Mouse (Mus musculus) heart, embryonic 16.5 days (tissue): ENCODE data around the gene Nedd8. TPM values are rescaled to one million over a fixed set of nuclear protein-coding genes. Genes with fewer than 3 reads are reported as not detected.

ENCODE experiments used
- ATAC-seq: fragments of 200-750 bp; cut with Nextera tagmentation; replicated peaks from 2 replicates; pipeline ENCODE4 v1.8.0; 2017; ENCODE audit warnings: moderate number of reproducible peaks; ENCODE audit not compliant: insufficient read depth, low FRiP score; ENCODE audit errors: extremely low read depth
- H3K27ac ChIP-seq: fragments of 300-500 bp; sonication (generic); 2 replicates; pipeline ENCODE4 v1.5.1; 2014; ENCODE audit warnings: mild to moderate bottlenecking, low read length, control low read depth, moderate library complexity
- H3K27me3 ChIP-seq: fragments of 300-500 bp; sonication (generic); 2 replicates; pipeline ENCODE4 v1.6.1; 2014; ENCODE audit warnings: low read length, mixed read lengths; ENCODE audit not compliant: control insufficient read depth, insufficient read depth
- H3K36me3 ChIP-seq: fragments of 300-500 bp; sonication (generic); 2 replicates; pipeline ENCODE4 v1.6.1; 2014; ENCODE audit not compliant: control insufficient read depth, insufficient read depth
- H3K4me1 ChIP-seq: fragments of 300-500 bp; sonication (generic); 2 replicates; pipeline ENCODE4 v1.6.1; 2014; ENCODE audit warnings: low read length, mixed read lengths; ENCODE audit not compliant: control insufficient read depth, insufficient read depth
- H3K4me2 ChIP-seq: fragments of 300-500 bp; sonication (generic); 2 replicates; pipeline ENCODE4 v1.6.1; 2014; ENCODE audit warnings: low read depth, mild to moderate bottlenecking, control low read depth, low read length
- H3K4me3 ChIP-seq: fragments of 300-500 bp; sonication (generic); 2 replicates; pipeline ENCODE4 v1.5.1; 2014; ENCODE audit warnings: mild to moderate bottlenecking, control low read depth, low read length
- H3K9ac ChIP-seq: fragments of 300-500 bp; sonication (generic); 2 replicates; pipeline ENCODE4 v1.6.1; 2014; ENCODE audit warnings: low read length, control low read depth
- H3K9me3 ChIP-seq: fragments of 300-500 bp; sonication (generic); replicated peaks from 2 replicates; pipeline ENCODE4 v1.6.1; 2016; ENCODE audit warnings: low read length; ENCODE audit not compliant: control insufficient read depth
- WGBS: fragments of 180-500 bp; shearing (Covaris S2); extraction: QIAGEN DNeasy Blood & Tissue Kit; methylation state at CpG from one replicate; pipeline ENCODE4 v1.1.7; 2014; 5-methylcytosine and 5-hydroxymethylcytosine counted together
- polyA plus RNA-seq: library from polyadenylated mRNA; unstranded; fragments of >200 nt; fragmentation: Nextera tagmentation; extraction: Ambion mirVana; gene quantifications from 2 replicates; pipeline ENCODE4 v1.2.1, GENCODE M21; 2015

Nedd8 gene
- polyA plus RNA-seq, 1 experiment from 2014 or later: 444 TPM

GRCm38 (mm10) chr14:55634874-55635522, 36.9 kb downstream of the Nedd8 start:
- H3K27me3 ChIP-seq: no peaks in the 10 kb centered on the region
- H3K9me3 ChIP-seq: no peaks in the 10 kb centered on the region
- H3K4me2 ChIP-seq: peak overlapping the region; percentile 89
- peaks cover 71% of the 10 kb centered on the region for H3K36me3 ChIP-seq
- peak; percentile 31 for ATAC-seq
- H3K4me3 ChIP-seq: peak overlapping the region; percentile 81
- H3K27ac ChIP-seq: peak overlapping the region; percentile 69
- peaks cover 11% of the 10 kb centered on the region for H3K4me1 ChIP-seq
- WGBS: 3% methylated on average over 23 of the region's 23 CpGs
- peak overlapping the region; percentile 84 for H3K9ac ChIP-seq

- H3K4me2 ChIP-seq: no peak overlapping the region
- 54% methylated on average over 5 of the region's 5 CpGs for WGBS
- H3K27me3 ChIP-seq: no peaks in the 10 kb centered on the region
- H3K9ac ChIP-seq: no peak overlapping the region
- H3K4me3 ChIP-seq: no peak overlapping the region
- no peak overlapping the region for H3K27ac ChIP-seq
- no peaks in the 10 kb centered on the region for H3K4me1 ChIP-seq
- no peaks in the 10 kb centered on the region for H3K9me3 ChIP-seq
- no peak for ATAC-seq
- H3K36me3 ChIP-seq: peaks cover 84% of the 10 kb centered on the region
Measured at GRCm38 (mm10) chr14:55629312-55629711, 42.6 kb downstream of the Nedd8 start.

DNA sequence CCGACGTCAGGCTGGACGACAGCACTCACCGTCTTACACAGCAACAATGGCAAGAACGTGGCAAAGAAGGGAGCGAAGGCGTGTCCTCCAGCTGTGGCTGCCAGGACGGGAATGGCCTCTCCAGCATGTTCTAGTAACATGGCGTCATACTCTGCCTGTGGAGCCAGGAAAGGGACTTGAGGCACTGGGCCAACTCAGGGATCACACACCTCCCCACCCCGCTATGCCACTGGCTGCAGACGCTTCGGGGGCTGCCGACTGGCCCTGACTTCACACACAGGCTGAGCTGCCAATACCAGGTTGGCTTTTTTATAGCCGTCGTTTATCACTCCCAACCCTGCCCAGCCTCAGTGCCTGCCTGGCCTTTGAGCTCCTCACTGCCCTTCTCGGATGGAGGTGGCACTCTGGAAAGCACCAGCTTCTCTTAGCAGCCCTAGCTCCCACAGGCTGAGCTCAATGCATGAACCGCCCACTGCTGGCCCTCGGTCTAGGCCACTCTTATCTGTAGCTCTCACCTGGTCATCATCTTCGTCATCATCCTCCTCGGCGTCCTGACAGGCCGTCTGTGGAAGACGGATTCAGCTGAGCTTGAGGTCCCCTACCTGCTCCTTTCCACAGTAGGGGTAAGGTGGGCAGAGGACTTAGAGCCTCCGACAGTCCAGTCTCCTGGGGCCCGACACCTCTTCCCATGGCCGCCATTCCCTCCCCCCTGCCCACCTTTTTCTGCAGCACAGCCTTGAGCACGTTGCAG, 43.7 kb downstream of the Nedd8 start:
- Histone ChIP-seq H3K4me2 (no peak overlapping the region), H3K4me1 (no peaks in the 10 kb centered on the region), H3K4me3 (no peak overlapping the region), H3K36me3 (peaks cover 77% of the 10 kb centered on the region), H3K27ac (no peak overlapping the region), H3K9ac (no peak overlapping the region), H3K27me3 (no peaks in the 10 kb centered on the region), H3K9me3 (no peaks in the 10 kb centered on the region)
- 89% methylated on average over 27 of the region's 27 CpGs for WGBS
- no peak for ATAC-seq

- Histone ChIP-seq H3K9me3 (no peaks in the 10 kb centered on the region), H3K36me3 (no peaks in the 10 kb centered on the region), H3K4me1 (peaks cover 10% of the 10 kb centered on the region), H3K27ac (no peak overlapping the region), H3K27me3 (no peaks in the 10 kb centered on the region), H3K4me3 (peak overlapping the region; percentile 33), H3K4me2 (peak overlapping the region; percentile 61), H3K9ac (0 out of 2 replicates have a peak overlapping the region, but pooled peaks have one; percentile 38)
- WGBS: 28% methylated on average over 22 of the region's 22 CpGs
- no peak for ATAC-seq
Measured at GRCm38 (mm10) chr14:55618486-55619195, 53.3 kb downstream of the Nedd8 start.

DNA sequence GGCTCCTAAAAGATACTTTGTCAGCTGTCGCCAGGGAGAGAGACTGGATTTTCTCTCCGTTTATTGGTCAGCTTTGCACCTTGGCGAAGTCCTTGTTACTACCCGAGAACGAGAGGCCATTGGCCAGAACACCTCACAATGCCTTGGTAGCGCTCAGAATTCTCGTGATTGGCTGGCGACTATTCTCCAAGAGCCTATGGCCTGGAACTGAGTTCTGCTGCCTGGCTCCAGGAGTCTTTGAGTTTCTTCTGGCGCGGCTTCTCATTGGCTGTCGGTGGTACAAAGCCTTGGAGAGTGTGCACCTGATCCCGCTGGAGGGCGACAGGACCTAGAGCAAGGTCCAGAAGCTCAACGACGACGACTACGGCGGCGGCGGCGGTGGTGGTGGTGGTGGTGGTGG, 54.1 kb downstream of the Nedd8 start, which contains the start of gene Rec8:
Gene Rec8, plus strand, starts transcription at position 216 of the 400 bp plus-strand sequence.
- Histone ChIP-seq H3K27me3 (no peaks in the 10 kb centered on the region), H3K27ac (0 out of 2 replicates have a peak within 1 kb of the TSS, but pooled peaks have one; percentile 16), H3K4me3 (peak within 1 kb of the TSS; percentile 33), H3K36me3 (no peaks in the 10 kb centered on the region), H3K4me1 (peaks cover 10% of the 10 kb centered on the region), H3K9me3 (no peaks in the 10 kb centered on the region), H3K9ac (peak within 1 kb of the TSS; percentile 38), H3K4me2 (peak within 1 kb of the TSS; percentile 61)
- ATAC-seq: peak; percentile 80
- 6% methylated on average over 21 of the region's 21 CpGs for WGBS

- no peaks in the 10 kb centered on the region for H3K27me3 ChIP-seq
- peaks cover 10% of the 10 kb centered on the region for H3K4me1 ChIP-seq
- H3K9ac ChIP-seq: no peak overlapping the region
- H3K27ac ChIP-seq: no peak overlapping the region
- 84% methylated on average over 2 of the region's 2 CpGs for WGBS
- no peak overlapping the region for H3K4me2 ChIP-seq
- no peak for ATAC-seq
- no peaks in the 10 kb centered on the region for H3K36me3 ChIP-seq
- no peaks in the 10 kb centered on the region for H3K9me3 ChIP-seq
- no peak overlapping the region for H3K4me3 ChIP-seq
Measured at GRCm38 (mm10) chr14:55616844-55617243, 55.1 kb downstream of the Nedd8 start.

DNA sequence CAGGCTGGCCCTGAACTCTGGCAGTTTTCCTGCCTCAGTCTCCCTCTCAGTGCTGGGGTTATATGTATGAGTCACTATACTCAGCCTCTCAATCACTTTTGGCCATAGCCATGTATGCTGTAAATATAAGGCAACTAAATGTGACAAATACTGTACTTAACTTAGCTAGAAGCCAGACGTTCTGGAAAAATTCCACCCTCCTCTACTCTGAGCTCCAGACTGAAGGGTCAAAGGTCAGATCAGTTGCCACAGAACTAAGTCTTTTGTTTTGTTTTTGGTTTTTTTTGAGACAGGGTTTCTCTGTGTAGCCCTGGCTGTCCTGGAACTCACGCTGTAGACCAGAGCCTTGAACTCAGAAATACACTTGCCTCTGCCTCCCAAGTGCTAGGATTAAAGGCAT, 56.0 kb downstream of the Nedd8 start:
- WGBS: 53% methylated on average over 2 of the region's 2 CpGs

GRCm38 (mm10) chr14:55614565-55615178, 57.3 kb downstream of the Nedd8 start:
- no peaks in the 10 kb centered on the region for H3K9me3 ChIP-seq
- no peak overlapping the region for H3K9ac ChIP-seq
- 0 out of 2 replicates have a peak, but pooled peaks cover 2% of the 10 kb centered on the region for H3K36me3 ChIP-seq
- no peak overlapping the region for H3K4me3 ChIP-seq
- ATAC-seq: no peak
- H3K27me3 ChIP-seq: no peaks in the 10 kb centered on the region
- WGBS: 64% methylated on average over 7 of the region's 7 CpGs
- no peak overlapping the region for H3K4me2 ChIP-seq
- no peak overlapping the region for H3K27ac ChIP-seq
- peaks cover 10% of the 10 kb centered on the region for H3K4me1 ChIP-seq

More for the DNA sequence above, 56.0 kb downstream of the Nedd8 start:
- Histone ChIP-seq H3K27me3 (no peaks in the 10 kb centered on the region), H3K27ac (no peak overlapping the region), H3K4me3 (no peak overlapping the region), H3K4me2 (no peak overlapping the region), H3K36me3 (no peaks in the 10 kb centered on the region), H3K9me3 (no peaks in the 10 kb centered on the region), H3K9ac (no peak overlapping the region), H3K4me1 (peaks cover 10% of the 10 kb centered on the region)
- ATAC-seq: no peak
